ENCODE assay signal across 7 mouse cellular contexts in genomic region chr19:32136888-32137625, GRCm38 (mm10). TPM values are rescaled to one million over a fixed set of nuclear protein-coding genes. Genes with fewer than 3 reads are reported as not detected.
DNase-seq lines count a peak whose midpoint lies in the region; TF ChIP-seq lines count a peak whose summit lies in the region.

No protein-coding gene starts in this region.

- no peak for TF ChIP-seq CTCF in left cerebral cortex, adult 2 months (IDR thresholded peaks at IDR 0.05)

- DNase-seq in left cerebral cortex, postnatal 25 days (ENCODE audit: low spot score in 2 of 2), result peak; percentile 35 to 52
- no peak for DNase-seq in left cerebral cortex, adult 2 months (ENCODE audit: extremely low spot score in 1 of 2, low spot score in 2 of 2)
- DNase-seq in embryo, embryonic 11 days, result peak; percentile 31
- DNase-seq in heart, adult 9 months (ENCODE audit: low spot score in 2 of 2), result peak; percentile 63 to 67
- peak; percentile 39 to 47 for DNase-seq in right cerebral cortex, postnatal 10 days (ENCODE audit: low spot score in 2 of 2)
- DNase-seq in testis, postnatal 10 days (ENCODE audit: low spot score), result no peak
- no peak for DNase-seq in layer of hippocampus, adult 11-12 months (ENCODE audit: low spot score)

- intact Hi-C loops in left cerebral cortex, postnatal 25 days (cut with DNase I), result no loop called here
- intact Hi-C loops in left cerebral cortex, adult 2 months (cut with DNase I), result no loop called here

- H3K27ac ChIP-seq in left cerebral cortex, adult 2 months, result no peak overlapping the region

- H3K4me3 ChIP-seq in left cerebral cortex, adult 2 months, result no peak overlapping the region

RNA-seq across cellular contexts. Expression of gene Asah2, which starts 29.0 kb away (rescaled TPM):
- 1 to 10 TPM; 7.2 to 7.3 TPM for total RNA-seq in left cerebral cortex, postnatal 25 days (2021)
- 10 to 100 TPM in 1 of 2 experiments, 1 to 10 TPM in 1; 8.3 to 12.3 TPM for total RNA-seq in left cerebral cortex, adult 2 months (2021)

Comparison
In these comparisons a context has a peak if more than half of its experiments do, and no peak if none do; other contexts are left out.
1. DNase-seq: peak in left cerebral cortex, postnatal 25 days (2 of 2), embryo, embryonic 11 days (single experiment), heart, adult 9 months (2 of 2) and right cerebral cortex, postnatal 10 days (2 of 2); none in left cerebral cortex, adult 2 months (0 of 2), testis, postnatal 10 days (single experiment) and layer of hippocampus, adult 11-12 months (single experiment).